9 mouse cellular contexts compared by ENCODE assay signal in genomic region chr3:123905928-123906721, GRCm38 (mm10).
DNase-seq lines count a peak whose midpoint lies in the region; ATAC-seq and TF ChIP-seq lines count a peak whose summit lies in the region.
"Had no signal": no experiment of that assay in that cellular context is flagged by ENCODE, and none has a peak within 500 bp of the region (broad histone marks: within the 10 kb centered on the region; RNA-seq: fewer than 3 reads in every experiment).

No protein-coding gene starts in this region.

- 25% methylated on average over 9 of the region's 9 CpGs for WGBS in heart, embryonic 15.5 days
- WGBS in forebrain, postnatal 0 days: 16% methylated on average over 9 of the region's 9 CpGs
- WGBS in midbrain, embryonic 13.5 days: 16% methylated on average over 9 of the region's 9 CpGs

- H3K4me1 ChIP-seq in heart, embryonic 15.5 days (replicated peaks): peaks cover 2% of the 10 kb centered on the region; the same call in 1 of the 2 replicates
- H3K4me1 ChIP-seq in forebrain, postnatal 0 days (ENCODE audit: insufficient read depth): no peaks in the 10 kb centered on the region
- peaks cover 9% of the 10 kb centered on the region for H3K4me1 ChIP-seq in midbrain, embryonic 13.5 days (replicated peaks)

- ATAC-seq in heart, embryonic 15.5 days (replicated peaks; ENCODE audit: insufficient number of reproducible peaks, insufficient read depth, low FRiP score, low read depth): peak; percentile 64; the same call in 1 of the 2 replicates
- peak; percentile 53 for ATAC-seq in forebrain, postnatal 0 days
- peak; percentile 83 for ATAC-seq in midbrain, embryonic 13.5 days
- no peak for ATAC-seq in monocyte, adult 5-6 weeks (replicated peaks; ENCODE audit: insufficient number of reproducible peaks, low FRiP score, low TSS enrichment, poor library complexity, severe bottlenecking)

- no peaks in the 10 kb centered on the region for H3K36me3 ChIP-seq in heart, embryonic 15.5 days
- H3K36me3 ChIP-seq in forebrain, postnatal 0 days (ENCODE audit: insufficient read depth): no peaks in the 10 kb centered on the region
- H3K36me3 ChIP-seq in midbrain, embryonic 13.5 days: no peaks in the 10 kb centered on the region

- H3K27me3 ChIP-seq in heart, embryonic 15.5 days: no peaks in the 10 kb centered on the region
- H3K27me3 ChIP-seq in forebrain, postnatal 0 days (ENCODE audit: insufficient read depth, low read length): no peaks in the 10 kb centered on the region
- H3K27me3 ChIP-seq in midbrain, embryonic 13.5 days: no peaks in the 10 kb centered on the region

- no peak overlapping the region for H3K27ac ChIP-seq in heart, embryonic 15.5 days
- 0 out of 2 replicates have a peak overlapping the region, but pooled peaks have one; percentile 15 for H3K27ac ChIP-seq in forebrain, postnatal 0 days (ENCODE audit: low read depth, low read length)
- peak overlapping the region; percentile 47; the same call in 1 of the 2 replicates for H3K27ac ChIP-seq in midbrain, embryonic 13.5 days

- H3K9ac ChIP-seq in heart, embryonic 15.5 days: no peak overlapping the region
- H3K9ac ChIP-seq in forebrain, postnatal 0 days: no peak overlapping the region
- no peak overlapping the region for H3K9ac ChIP-seq in midbrain, embryonic 13.5 days (replicated peaks)

- TF ChIP-seq CTCF in forebrain, postnatal 0 days (IDR thresholded peaks at IDR 0.05; ENCODE audit: low read depth): no peak

- no peaks in the 10 kb centered on the region for H3K9me3 ChIP-seq in heart, embryonic 15.5 days (replicated peaks)
- no peaks in the 10 kb centered on the region for H3K9me3 ChIP-seq in forebrain, postnatal 0 days (ENCODE audit: low read length)
- H3K9me3 ChIP-seq in midbrain, embryonic 13.5 days: no peaks in the 10 kb centered on the region

- H3K4me3 ChIP-seq in heart, embryonic 15.5 days: no peak overlapping the region
- H3K4me3 ChIP-seq in forebrain, postnatal 0 days (ENCODE audit: low read depth, low read length): no peak overlapping the region
- H3K4me3 ChIP-seq in midbrain, embryonic 13.5 days (replicated peaks): no peak overlapping the region

- DNase-seq in heart, adult 11 months: no peak
- DNase-seq in cerebellum, adult 11-12 months: peak; percentile 18
- peak; percentile 10 for DNase-seq in forebrain, postnatal 0 days
- DNase-seq in thymus, postnatal 10 days (ENCODE audit: low spot score in 2 of 2): no peak
- DNase-seq in frontal cortex, postnatal 10 days (ENCODE audit: low spot score in 2 of 2): no peak
- DNase-seq: heart, postnatal 10 days had no signal

- H3K4me2 ChIP-seq in heart, embryonic 15.5 days: no peak overlapping the region
- H3K4me2 ChIP-seq in forebrain, postnatal 0 days (ENCODE audit: low read depth): no peak overlapping the region
- peak overlapping the region; percentile 15; the same call in 1 of the 2 replicates for H3K4me2 ChIP-seq in midbrain, embryonic 13.5 days (replicated peaks)

Comparison
In these comparisons a context has a peak if more than half of its experiments do, and no peak if none do; other contexts are left out.
1. DNase-seq: peak in cerebellum, adult 11-12 months (single experiment) and forebrain, postnatal 0 days (single experiment); none in heart, adult 11 months (single experiment), thymus, postnatal 10 days (0 of 2) and frontal cortex, postnatal 10 days (0 of 2).